Mouse (Mus musculus): ENCODE data around the gene 0610040J01Rik. TPM values are rescaled to one million over a fixed set of nuclear protein-coding genes. Genes with fewer than 3 reads are reported as not detected.

The 0610040J01Rik gene
- polyA plus RNA-seq, 1 experiment from 2014 or later, result 2.8 TPM

DNA sequence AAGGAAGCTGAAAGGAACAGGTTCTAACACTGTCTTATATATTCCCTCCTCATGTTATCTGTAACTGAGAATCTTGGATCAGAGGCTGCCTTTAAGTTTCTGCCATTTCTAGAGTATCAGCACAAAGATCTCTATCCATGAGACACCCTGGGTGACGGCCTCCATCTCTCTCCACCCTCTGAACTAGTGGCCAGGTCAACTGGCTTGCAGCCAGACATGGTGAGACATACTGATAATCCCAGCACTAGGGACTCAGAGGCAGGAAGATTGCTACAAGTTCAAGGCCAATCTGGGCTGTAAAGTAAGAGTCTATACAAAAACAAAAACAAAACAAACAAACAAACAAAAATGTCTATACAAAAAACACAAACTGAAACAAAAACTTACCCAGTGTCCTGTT is 102.7 kb downstream of the 0610040J01Rik start:
- Histone ChIP-seq H3K4me3 (no peak overlapping the region), H3K36me3 (ENCODE audit: poor library complexity, severe bottlenecking) (0 out of 2 replicates have a peak, but pooled peaks cover 4% of the 10 kb centered on the region), H3K9ac (no peak overlapping the region), H3K4me1 (no peaks in the 10 kb centered on the region), H3K27ac (no peak overlapping the region), H3K4me2 (no peak overlapping the region), H3K27me3 (no peaks in the 10 kb centered on the region), H3K9me3 (replicated peaks) (no peaks in the 10 kb centered on the region)
- ATAC-seq, result no peak
- 70% methylated on average over 1 of the region's 1 CpGs for WGBS

- Histone ChIP-seq H3K9ac (no peak overlapping the region), H3K27ac (no peak overlapping the region), H3K4me3 (no peak overlapping the region), H3K4me1 (no peaks in the 10 kb centered on the region), H3K36me3 (ENCODE audit: poor library complexity, severe bottlenecking) (no peaks in the 10 kb centered on the region), H3K9me3 (replicated peaks) (no peaks in the 10 kb centered on the region), H3K4me2 (no peak overlapping the region), H3K27me3 (no peaks in the 10 kb centered on the region)
- no peak for ATAC-seq
- WGBS, result 88% methylated on average over 10 of the region's 10 CpGs
These were observed 104.4 kb downstream of the 0610040J01Rik start for GRCm38 (mm10) chr5:63916457-63917139.

GRCm38 (mm10) chr5:63918201-63918600 is 106.0 kb downstream of the 0610040J01Rik start:
- Histone ChIP-seq H3K27ac (no peak overlapping the region), H3K4me3 (no peak overlapping the region), H3K9me3 (replicated peaks) (no peaks in the 10 kb centered on the region), H3K27me3 (no peaks in the 10 kb centered on the region), H3K4me2 (no peak overlapping the region), H3K9ac (no peak overlapping the region), H3K4me1 (no peaks in the 10 kb centered on the region), H3K36me3 (ENCODE audit: poor library complexity, severe bottlenecking) (no peaks in the 10 kb centered on the region)
- ATAC-seq, result no peak
- WGBS, result 86% methylated on average over 4 of the region's 4 CpGs

DNA sequence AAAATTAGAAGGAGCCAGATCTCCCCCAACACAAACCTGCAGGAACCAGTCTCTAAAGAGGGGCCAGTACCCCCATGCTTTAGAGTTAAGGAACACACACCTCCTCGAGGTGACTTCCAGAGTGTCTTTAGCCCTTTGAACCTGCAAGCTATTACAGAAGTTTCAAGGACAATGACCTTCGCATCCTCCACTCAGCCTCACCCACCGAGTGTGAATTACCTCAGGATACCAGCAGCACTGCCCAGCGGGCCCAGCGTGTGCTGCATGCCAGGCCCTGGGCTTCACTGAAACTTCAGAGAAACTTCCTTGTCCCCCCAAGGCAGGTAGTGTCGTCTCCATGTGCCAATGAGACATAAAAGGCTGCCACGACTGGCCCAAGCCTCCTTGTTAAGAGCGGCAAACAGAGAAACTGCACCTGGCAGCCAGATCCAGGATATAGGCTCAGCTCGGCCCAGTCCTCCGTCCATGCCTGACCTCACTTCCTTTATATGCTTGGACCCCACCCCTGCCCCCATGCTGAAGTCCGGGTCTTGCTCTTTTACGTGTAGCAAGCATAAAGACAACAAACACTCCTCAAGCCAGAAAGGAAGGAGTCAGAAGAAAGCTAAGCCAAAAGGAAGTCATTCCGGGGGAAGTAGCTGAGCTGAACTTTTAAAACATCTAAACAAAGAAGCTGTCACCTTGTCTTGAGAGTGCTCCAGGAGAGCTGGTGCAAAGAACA is 111.3 kb downstream of the 0610040J01Rik start:
- no peak overlapping the region for H3K27ac ChIP-seq
- WGBS, result 86% methylated on average over 13 of the region's 13 CpGs
- H3K9ac ChIP-seq, result no peak overlapping the region
- H3K4me2 ChIP-seq, result no peak overlapping the region
- H3K27me3 ChIP-seq, result no peaks in the 10 kb centered on the region
- no peak for ATAC-seq
- peaks cover 28% of the 10 kb centered on the region for H3K36me3 ChIP-seq (ENCODE audit: poor library complexity, severe bottlenecking)
- no peaks in the 10 kb centered on the region for H3K9me3 ChIP-seq (replicated peaks)
- no peaks in the 10 kb centered on the region for H3K4me1 ChIP-seq
- H3K4me3 ChIP-seq, result no peak overlapping the region

DNA sequence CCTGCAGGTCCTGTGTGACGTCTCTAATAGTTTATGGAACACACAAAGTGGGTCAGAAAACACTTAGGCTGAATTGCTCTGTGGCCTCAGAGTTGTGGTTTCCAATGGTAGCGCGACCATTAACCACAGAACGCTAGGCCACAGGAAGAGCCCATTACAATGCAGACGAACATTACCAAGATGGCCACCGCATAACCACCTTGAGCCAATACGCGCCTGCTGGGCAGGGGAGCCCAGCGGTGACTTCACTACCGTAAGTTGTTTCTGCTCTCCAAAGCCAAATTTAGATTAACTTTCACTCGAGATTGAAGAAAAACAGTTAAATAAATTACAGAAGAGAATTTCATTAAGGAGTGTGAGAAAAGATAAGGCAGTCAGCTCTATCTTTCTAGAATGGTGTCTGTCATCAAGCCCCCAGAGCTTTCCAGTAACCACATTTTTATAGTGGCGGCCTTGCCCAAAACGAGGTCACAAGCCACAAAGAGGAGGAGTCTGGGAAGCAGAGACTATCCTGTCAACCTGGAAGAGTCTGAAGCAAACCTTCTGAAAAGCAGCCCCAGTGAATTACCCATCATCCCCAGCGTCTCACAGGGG is 113.0 kb downstream of the 0610040J01Rik start:
- H3K9me3 ChIP-seq (replicated peaks), result no peaks in the 10 kb centered on the region
- no peak overlapping the region for H3K9ac ChIP-seq
- no peak overlapping the region for H3K27ac ChIP-seq
- H3K4me2 ChIP-seq, result no peak overlapping the region
- no peak for ATAC-seq
- peaks cover 33% of the 10 kb centered on the region for H3K36me3 ChIP-seq (ENCODE audit: poor library complexity, severe bottlenecking)
- no peaks in the 10 kb centered on the region for H3K4me1 ChIP-seq
- 95% methylated on average over 14 of the region's 14 CpGs for WGBS
- no peaks in the 10 kb centered on the region for H3K27me3 ChIP-seq
- no peak overlapping the region for H3K4me3 ChIP-seq

GRCm38 (mm10) chr5:63930824-63931358 is 118.7 kb downstream of the 0610040J01Rik start:
- Histone ChIP-seq H3K9ac (no peak overlapping the region), H3K4me1 (peaks cover 9% of the 10 kb centered on the region), H3K9me3 (replicated peaks) (no peaks in the 10 kb centered on the region), H3K4me2 (no peak overlapping the region), H3K4me3 (no peak overlapping the region), H3K36me3 (ENCODE audit: poor library complexity, severe bottlenecking) (peaks cover 28% of the 10 kb centered on the region), H3K27ac (no peak overlapping the region), H3K27me3 (no peaks in the 10 kb centered on the region)
- no peak for ATAC-seq
- WGBS, result 77% methylated on average over 4 of the region's 4 CpGs

- Histone ChIP-seq H3K4me2 (no peak overlapping the region), H3K27me3 (no peaks in the 10 kb centered on the region), H3K36me3 (ENCODE audit: poor library complexity, severe bottlenecking) (peaks cover 14% of the 10 kb centered on the region; the same call in 1 of the 2 replicates), H3K27ac (no peak overlapping the region), H3K9ac (no peak overlapping the region), H3K4me1 (peaks cover 9% of the 10 kb centered on the region), H3K4me3 (no peak overlapping the region), H3K9me3 (replicated peaks) (no peaks in the 10 kb centered on the region)
- 0 out of 2 replicates have a peak, but pooled peaks have one; percentile 24 for ATAC-seq
- 33% methylated on average over 10 of the region's 10 CpGs for WGBS
These were observed 120.7 kb downstream of the 0610040J01Rik start for GRCm38 (mm10) chr5:63932829-63933228.

GRCm38 (mm10) chr5:63935581-63935980 is 123.4 kb downstream of the 0610040J01Rik start:
- Histone ChIP-seq H3K4me1 (peaks cover 9% of the 10 kb centered on the region), H3K9ac (no peak overlapping the region), H3K4me3 (no peak overlapping the region), H3K27ac (no peak overlapping the region), H3K9me3 (replicated peaks) (no peaks in the 10 kb centered on the region), H3K27me3 (no peaks in the 10 kb centered on the region), H3K36me3 (ENCODE audit: poor library complexity, severe bottlenecking) (peaks cover 4% of the 10 kb centered on the region; the same call in 1 of the 2 replicates), H3K4me2 (no peak overlapping the region)
- WGBS, result 94% methylated on average over 6 of the region's 6 CpGs
- no peak for ATAC-seq

DNA sequence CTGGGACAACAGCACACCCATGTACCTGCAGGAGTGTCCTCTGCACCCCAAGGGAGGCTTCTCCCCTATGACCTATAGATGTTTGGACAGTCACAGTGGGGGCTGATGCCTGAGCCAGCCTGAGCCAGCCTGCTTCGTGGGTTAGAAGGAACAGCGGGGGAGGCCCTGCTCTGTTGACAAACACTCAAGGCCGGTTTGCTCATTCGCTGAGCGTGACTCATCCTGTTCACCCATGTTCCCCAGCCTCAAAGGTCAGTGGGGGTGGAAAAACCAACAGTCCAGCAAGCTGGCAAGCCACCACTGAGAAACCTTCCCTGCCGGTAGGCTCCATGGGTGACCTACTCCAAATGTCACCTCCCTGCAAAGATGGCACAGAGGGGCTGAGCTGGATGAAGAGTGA is 124.6 kb downstream of the 0610040J01Rik start:
- Histone ChIP-seq H3K27me3 (no peaks in the 10 kb centered on the region), H3K4me2 (no peak overlapping the region), H3K36me3 (ENCODE audit: poor library complexity, severe bottlenecking) (peaks cover 4% of the 10 kb centered on the region; the same call in 1 of the 2 replicates), H3K27ac (no peak overlapping the region), H3K9ac (no peak overlapping the region), H3K9me3 (replicated peaks) (no peaks in the 10 kb centered on the region), H3K4me1 (peaks cover 12% of the 10 kb centered on the region), H3K4me3 (no peak overlapping the region)
- WGBS, result 81% methylated on average over 6 of the region's 6 CpGs
- no peak for ATAC-seq

GRCm38 (mm10) chr5:63938575-63938974 is 126.4 kb downstream of the 0610040J01Rik start:
- no peak overlapping the region for H3K9ac ChIP-seq
- H3K4me1 ChIP-seq, result 0 out of 2 replicates have a peak, but pooled peaks cover 3% of the 10 kb centered on the region
- no peaks in the 10 kb centered on the region for H3K9me3 ChIP-seq (replicated peaks)
- no peak overlapping the region for H3K4me2 ChIP-seq
- no peak for ATAC-seq
- no peaks in the 10 kb centered on the region for H3K27me3 ChIP-seq
- no peak overlapping the region for H3K4me3 ChIP-seq
- H3K36me3 ChIP-seq (ENCODE audit: poor library complexity, severe bottlenecking), result peaks cover 4% of the 10 kb centered on the region; the same call in 1 of the 2 replicates
- 71% methylated on average over 4 of the region's 4 CpGs for WGBS
- no peak overlapping the region for H3K27ac ChIP-seq

DNA sequence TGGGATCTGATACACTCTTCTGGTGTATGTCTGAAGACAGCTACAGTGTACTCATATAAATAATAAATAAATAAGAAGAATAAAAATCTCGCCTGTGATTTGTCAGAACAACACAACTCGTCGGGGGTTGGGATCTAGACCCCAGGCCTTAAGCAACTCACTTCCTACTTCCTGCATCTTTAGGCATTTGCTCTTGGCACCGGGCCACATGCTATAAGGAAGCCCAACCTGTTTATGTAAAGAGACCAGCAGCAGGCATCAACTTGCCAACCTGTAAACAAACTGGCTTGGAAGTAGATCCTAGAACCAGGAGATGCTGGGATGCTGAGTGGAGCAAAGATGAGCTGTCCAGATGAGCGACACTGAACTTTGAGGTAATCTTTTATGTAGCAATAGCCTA is 129.7 kb downstream of the 0610040J01Rik start:
- H3K27ac ChIP-seq, result no peak overlapping the region
- no peaks in the 10 kb centered on the region for H3K9me3 ChIP-seq (replicated peaks)
- 0 out of 2 replicates have a peak, but pooled peaks cover 3% of the 10 kb centered on the region for H3K4me1 ChIP-seq
- no peaks in the 10 kb centered on the region for H3K27me3 ChIP-seq
- no peaks in the 10 kb centered on the region for H3K36me3 ChIP-seq (ENCODE audit: poor library complexity, severe bottlenecking)
- H3K4me3 ChIP-seq, result no peak overlapping the region
- no peak overlapping the region for H3K9ac ChIP-seq
- H3K4me2 ChIP-seq, result no peak overlapping the region
- no peak for ATAC-seq
- 86% methylated on average over 5 of the region's 5 CpGs for WGBS

DNA sequence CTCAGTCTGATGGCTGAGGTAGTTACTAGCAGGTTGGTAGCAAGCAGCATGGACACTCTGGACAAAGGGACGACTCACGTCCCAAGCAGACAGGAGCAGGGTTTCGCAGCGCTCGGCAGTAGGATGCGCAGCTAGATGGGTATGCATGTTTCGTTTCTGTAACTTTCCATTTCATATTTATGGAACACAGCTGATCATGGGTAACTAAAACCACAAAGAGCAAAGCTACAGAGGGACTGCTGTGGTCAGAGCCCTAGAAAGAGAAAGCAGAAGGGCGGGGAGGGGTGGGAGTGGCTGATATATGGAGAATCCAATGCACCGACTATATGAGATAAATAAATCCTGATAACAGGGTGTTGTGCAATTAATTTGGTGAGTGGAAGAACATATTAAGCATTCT is 131.1 kb downstream of the 0610040J01Rik start:
- H3K4me2 ChIP-seq, result no peak overlapping the region
- 93% methylated on average over 9 of the region's 9 CpGs for WGBS

More for the DNA sequence above, 131.1 kb downstream of the 0610040J01Rik start:
- Histone ChIP-seq H3K9me3 (replicated peaks) (no peaks in the 10 kb centered on the region), H3K27ac (no peak overlapping the region), H3K9ac (no peak overlapping the region), H3K36me3 (ENCODE audit: poor library complexity, severe bottlenecking) (no peaks in the 10 kb centered on the region), H3K4me1 (0 out of 2 replicates have a peak, but pooled peaks cover 3% of the 10 kb centered on the region), H3K27me3 (no peaks in the 10 kb centered on the region), H3K4me3 (no peak overlapping the region)
- no peak for ATAC-seq
